Mouse (Mus musculus): ENCODE data around the gene Olah. TPM values are rescaled to one million over a fixed set of nuclear protein-coding genes. Genes with fewer than 3 reads are reported as not detected.

Gene Olah
- polyA plus RNA-seq, 1 experiment from 2014 or later: not detected

DNA sequence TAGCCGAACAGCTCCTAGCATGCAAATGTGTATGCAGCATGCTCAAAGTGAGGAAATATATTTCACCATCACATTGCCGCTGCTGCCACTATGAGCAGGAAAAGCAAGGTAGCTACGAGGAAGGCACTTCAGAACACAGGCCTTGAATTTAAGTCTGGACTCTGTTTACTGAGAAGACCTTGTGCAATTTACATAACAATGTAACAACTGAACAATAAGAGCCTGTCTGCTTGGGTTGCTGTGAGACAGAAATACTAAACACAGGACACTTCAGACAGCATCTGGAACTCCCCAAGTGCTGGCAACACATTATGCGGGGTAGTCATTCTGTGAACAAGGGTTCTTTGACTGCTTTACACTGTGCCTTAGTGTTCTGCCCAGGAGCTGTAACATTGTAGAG, 23.1 kb upstream of the Olah start:
- no peak overlapping the region for H3K4me3 ChIP-seq (replicated peaks; ENCODE audit: low read length)
- no peak for ATAC-seq (ENCODE audit: low FRiP score)
- H3K9ac ChIP-seq: no peak overlapping the region
- H3K36me3 ChIP-seq (replicated peaks; ENCODE audit: control insufficient read depth, insufficient read depth): no peaks in the 10 kb centered on the region
- H3K4me1 ChIP-seq (replicated peaks; ENCODE audit: control insufficient read depth, insufficient read depth, low read length): peaks cover 12% of the 10 kb centered on the region
- H3K4me2 ChIP-seq (replicated peaks): no peak overlapping the region
- 28% methylated on average over 4 of the region's 4 CpGs for WGBS
- H3K9me3 ChIP-seq (ENCODE audit: control insufficient read depth, low read length): no peaks in the 10 kb centered on the region
- peak overlapping the region; percentile 38; the same call in 1 of the 2 replicates for H3K27ac ChIP-seq
- peaks cover 12% of the 10 kb centered on the region for H3K27me3 ChIP-seq (ENCODE audit: control insufficient read depth, insufficient read depth, low read length)
- no peak for DNase-seq (ENCODE audit: low spot score)

DNA sequence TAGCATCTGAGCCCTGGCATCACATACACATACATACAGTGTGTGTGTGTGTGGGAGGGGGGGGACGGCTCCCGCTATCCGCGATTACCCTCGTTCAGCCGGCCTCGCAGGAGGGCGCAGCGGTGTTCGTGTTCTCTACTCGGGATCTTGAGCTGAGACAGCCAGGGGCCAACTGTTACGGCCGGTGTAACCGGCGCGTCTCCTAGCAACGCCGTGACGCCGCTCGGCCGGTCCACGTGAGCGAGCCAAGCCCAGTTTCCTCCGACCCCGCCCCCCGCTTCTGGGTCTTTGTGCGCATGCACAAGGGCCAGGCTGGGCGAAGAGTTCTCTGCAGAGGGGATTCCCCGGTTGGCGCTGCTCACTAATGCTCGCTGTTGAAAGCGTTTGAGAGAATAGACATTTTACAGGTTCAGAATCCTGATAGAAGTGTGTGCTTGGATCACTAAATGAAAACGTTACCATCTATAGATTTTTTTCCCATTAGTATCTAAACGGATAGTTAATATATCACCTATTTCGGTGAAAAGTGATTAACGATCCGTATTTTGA, 21.9 kb upstream of the Olah start:
- Histone ChIP-seq H3K4me1 (replicated peaks; ENCODE audit: control insufficient read depth, insufficient read depth, low read length) (peaks cover 5% of the 10 kb centered on the region; the same call in 1 of the 2 replicates), H3K9ac (peak overlapping the region; percentile 59), H3K36me3 (replicated peaks; ENCODE audit: control insufficient read depth, insufficient read depth) (no peaks in the 10 kb centered on the region), H3K9me3 (ENCODE audit: control insufficient read depth, low read length) (no peaks in the 10 kb centered on the region), H3K4me2 (replicated peaks) (peak overlapping the region; percentile 70), H3K27me3 (ENCODE audit: control insufficient read depth, insufficient read depth, low read length) (peaks cover 12% of the 10 kb centered on the region), H3K4me3 (replicated peaks; ENCODE audit: low read length) (peak overlapping the region; percentile 51), H3K27ac (no peak overlapping the region)
- ATAC-seq (ENCODE audit: low FRiP score): peak; percentile 93
- peak; percentile 95 for DNase-seq (ENCODE audit: low spot score)
- 2% methylated on average over 38 of the region's 38 CpGs for WGBS

DNA sequence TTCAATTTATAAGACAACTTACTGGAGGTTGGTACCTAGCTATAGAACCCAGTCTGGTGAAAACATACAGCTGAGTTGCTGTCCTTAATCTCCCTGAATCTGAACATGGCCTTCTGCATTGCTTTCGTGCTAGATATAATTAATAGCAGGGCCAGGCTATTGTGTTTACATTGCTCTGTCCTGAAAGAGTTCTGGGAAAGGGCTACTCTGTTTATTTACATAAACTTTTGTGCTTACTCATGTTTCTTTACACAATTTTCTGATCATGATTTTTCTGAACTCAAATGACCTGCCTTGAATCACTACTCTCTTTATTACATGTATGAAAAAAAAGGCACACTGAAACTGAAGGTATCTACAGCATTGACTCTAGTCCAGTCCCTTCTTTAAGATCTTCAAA, 18.7 kb upstream of the Olah start:
- H3K4me1 ChIP-seq (replicated peaks; ENCODE audit: control insufficient read depth, insufficient read depth, low read length): no peaks in the 10 kb centered on the region; the same call in 1 of the 2 replicates
- DNase-seq (ENCODE audit: low spot score) (no peak), ATAC-seq (ENCODE audit: low FRiP score) (no peak)
- H3K27me3 ChIP-seq (ENCODE audit: control insufficient read depth, insufficient read depth, low read length): peaks cover 12% of the 10 kb centered on the region
- no peak overlapping the region for H3K4me3 ChIP-seq (replicated peaks; ENCODE audit: low read length)
- H3K9me3 ChIP-seq (ENCODE audit: control insufficient read depth, low read length): no peaks in the 10 kb centered on the region
- no peak overlapping the region for H3K27ac ChIP-seq
- 63% methylated on average over 1 of the region's 1 CpGs for WGBS
- no peak overlapping the region for H3K9ac ChIP-seq
- H3K36me3 ChIP-seq (replicated peaks; ENCODE audit: control insufficient read depth, insufficient read depth): no peaks in the 10 kb centered on the region
- no peak overlapping the region for H3K4me2 ChIP-seq (replicated peaks)

DNA sequence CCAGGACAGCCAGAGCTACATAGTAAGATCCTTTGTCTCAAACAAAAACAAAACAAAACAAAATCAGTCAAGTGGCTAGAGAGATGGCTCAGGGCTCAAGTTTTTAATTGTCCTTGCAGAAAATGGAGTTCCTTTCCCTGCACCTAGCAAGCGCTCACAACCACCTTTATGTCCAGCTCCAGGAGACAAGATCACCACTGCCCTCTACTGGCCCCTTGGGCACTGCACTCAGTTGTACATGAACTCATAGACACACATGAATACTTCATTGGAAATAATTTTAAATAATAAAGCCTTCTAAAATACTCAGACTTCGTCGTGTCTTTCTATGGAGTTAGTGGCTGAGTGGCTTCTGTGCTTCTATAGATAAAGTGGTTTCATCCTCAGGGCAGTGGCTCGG, 17.2 kb upstream of the Olah start:
- H3K27ac ChIP-seq: no peak overlapping the region
- H3K4me3 ChIP-seq (replicated peaks; ENCODE audit: low read length): no peak overlapping the region
- no peaks in the 10 kb centered on the region for H3K36me3 ChIP-seq (replicated peaks; ENCODE audit: control insufficient read depth, insufficient read depth)
- no peak overlapping the region for H3K4me2 ChIP-seq (replicated peaks)
- 36% methylated on average over 4 of the region's 4 CpGs for WGBS
- no peak overlapping the region for H3K9ac ChIP-seq
- H3K27me3 ChIP-seq (ENCODE audit: control insufficient read depth, insufficient read depth, low read length): peaks cover 12% of the 10 kb centered on the region
- DNase-seq (ENCODE audit: low spot score) (peak; percentile 78), ATAC-seq (ENCODE audit: low FRiP score) (no peak)
- no peaks in the 10 kb centered on the region for H3K4me1 ChIP-seq (replicated peaks; ENCODE audit: control insufficient read depth, insufficient read depth, low read length)
- H3K9me3 ChIP-seq (ENCODE audit: control insufficient read depth, low read length): no peaks in the 10 kb centered on the region

DNA sequence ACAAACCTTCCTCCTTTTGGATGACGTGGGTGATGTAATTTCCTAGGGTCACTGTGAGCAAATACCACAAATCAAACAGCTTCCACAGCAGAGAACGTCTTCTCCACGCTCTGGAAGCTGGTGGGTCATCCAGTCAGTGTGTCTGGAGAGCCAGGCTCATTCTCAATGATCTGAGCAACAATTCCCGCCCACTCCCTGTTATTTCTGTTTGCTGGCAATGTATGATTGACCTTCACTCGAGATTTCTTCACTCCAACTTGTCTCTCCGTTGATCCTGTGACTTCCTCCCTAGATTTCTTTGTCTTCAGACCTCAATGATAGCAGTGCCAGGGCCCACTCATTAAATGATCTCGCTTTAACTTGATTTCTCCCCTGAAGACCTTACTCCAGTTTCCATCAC, 10.7 kb upstream of the Olah start:
- no peaks in the 10 kb centered on the region for H3K9me3 ChIP-seq (ENCODE audit: control insufficient read depth, low read length)
- no peak overlapping the region for H3K4me2 ChIP-seq (replicated peaks)
- WGBS: 82% methylated on average over 7 of the region's 7 CpGs
- DNase-seq (ENCODE audit: low spot score): no peak
- H3K27me3 ChIP-seq (ENCODE audit: control insufficient read depth, insufficient read depth, low read length): no peaks in the 10 kb centered on the region
- no peaks in the 10 kb centered on the region for H3K36me3 ChIP-seq (replicated peaks; ENCODE audit: control insufficient read depth, insufficient read depth)
- no peak for ATAC-seq (ENCODE audit: low FRiP score)
- no peak overlapping the region for H3K27ac ChIP-seq
- no peak overlapping the region for H3K4me3 ChIP-seq (replicated peaks; ENCODE audit: low read length)
- H3K9ac ChIP-seq: no peak overlapping the region
- H3K4me1 ChIP-seq (replicated peaks; ENCODE audit: control insufficient read depth, insufficient read depth, low read length): no peaks in the 10 kb centered on the region

DNA sequence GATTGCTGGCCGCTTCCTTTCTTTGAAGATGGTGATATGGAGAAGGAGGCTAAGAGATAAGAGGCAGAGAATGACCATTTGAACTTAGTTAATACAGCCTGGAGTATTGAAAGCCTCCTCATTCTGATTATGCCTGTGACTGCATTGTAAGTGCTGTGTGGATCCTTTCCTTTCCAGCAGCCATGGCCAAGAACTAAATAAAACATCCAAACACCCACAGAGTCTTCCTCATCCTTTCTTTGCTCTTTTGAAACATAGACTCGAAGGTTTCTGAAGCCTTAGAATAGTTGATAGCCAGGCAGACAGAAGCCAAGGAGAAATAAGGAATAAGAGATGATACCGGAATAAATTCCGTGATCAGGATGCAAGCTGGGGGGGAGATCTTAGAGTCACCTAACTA, 9.0 kb upstream of the Olah start:
- Histone ChIP-seq H3K4me3 (replicated peaks; ENCODE audit: low read length) (no peak overlapping the region), H3K27me3 (ENCODE audit: control insufficient read depth, insufficient read depth, low read length) (no peaks in the 10 kb centered on the region), H3K4me1 (replicated peaks; ENCODE audit: control insufficient read depth, insufficient read depth, low read length) (no peaks in the 10 kb centered on the region), H3K27ac (no peak overlapping the region), H3K4me2 (replicated peaks) (no peak overlapping the region), H3K36me3 (replicated peaks; ENCODE audit: control insufficient read depth, insufficient read depth) (no peaks in the 10 kb centered on the region), H3K9me3 (ENCODE audit: control insufficient read depth, low read length) (no peaks in the 10 kb centered on the region), H3K9ac (no peak overlapping the region)
- ATAC-seq (ENCODE audit: low FRiP score) (no peak), DNase-seq (ENCODE audit: low spot score) (no peak)
- WGBS: 96% methylated on average over 4 of the region's 4 CpGs

DNA sequence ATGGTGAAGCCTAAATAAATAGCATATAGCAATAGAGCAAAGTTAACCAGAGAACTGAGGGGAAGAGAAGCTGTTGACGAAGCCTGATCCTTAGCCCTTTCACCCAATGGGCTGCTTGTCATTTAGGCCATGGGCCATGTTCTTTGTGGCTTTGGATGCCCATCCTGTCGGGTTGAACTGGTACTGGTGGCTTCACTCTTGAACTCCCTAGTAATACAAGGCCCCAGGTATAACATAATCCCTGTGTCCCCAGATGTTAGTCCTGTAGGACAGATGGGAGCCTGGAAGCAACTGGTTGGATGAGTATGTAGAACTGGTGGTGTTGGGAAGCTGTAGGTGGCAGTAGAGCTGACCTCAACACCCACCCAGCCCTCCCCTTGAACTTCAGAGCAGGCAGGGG, 5.1 kb downstream of the Olah start:
- Histone ChIP-seq H3K4me2 (replicated peaks) (no peak overlapping the region), H3K27ac (no peak overlapping the region), H3K4me3 (replicated peaks; ENCODE audit: low read length) (no peak overlapping the region), H3K4me1 (replicated peaks; ENCODE audit: control insufficient read depth, insufficient read depth, low read length) (no peaks in the 10 kb centered on the region), H3K36me3 (replicated peaks; ENCODE audit: control insufficient read depth, insufficient read depth) (no peaks in the 10 kb centered on the region), H3K27me3 (ENCODE audit: control insufficient read depth, insufficient read depth, low read length) (no peaks in the 10 kb centered on the region), H3K9ac (no peak overlapping the region), H3K9me3 (ENCODE audit: control insufficient read depth, low read length) (no peaks in the 10 kb centered on the region)
- ATAC-seq (ENCODE audit: low FRiP score): no peak
- DNase-seq (ENCODE audit: low spot score): no peak
- WGBS: 85% methylated on average over 2 of the region's 2 CpGs

DNA sequence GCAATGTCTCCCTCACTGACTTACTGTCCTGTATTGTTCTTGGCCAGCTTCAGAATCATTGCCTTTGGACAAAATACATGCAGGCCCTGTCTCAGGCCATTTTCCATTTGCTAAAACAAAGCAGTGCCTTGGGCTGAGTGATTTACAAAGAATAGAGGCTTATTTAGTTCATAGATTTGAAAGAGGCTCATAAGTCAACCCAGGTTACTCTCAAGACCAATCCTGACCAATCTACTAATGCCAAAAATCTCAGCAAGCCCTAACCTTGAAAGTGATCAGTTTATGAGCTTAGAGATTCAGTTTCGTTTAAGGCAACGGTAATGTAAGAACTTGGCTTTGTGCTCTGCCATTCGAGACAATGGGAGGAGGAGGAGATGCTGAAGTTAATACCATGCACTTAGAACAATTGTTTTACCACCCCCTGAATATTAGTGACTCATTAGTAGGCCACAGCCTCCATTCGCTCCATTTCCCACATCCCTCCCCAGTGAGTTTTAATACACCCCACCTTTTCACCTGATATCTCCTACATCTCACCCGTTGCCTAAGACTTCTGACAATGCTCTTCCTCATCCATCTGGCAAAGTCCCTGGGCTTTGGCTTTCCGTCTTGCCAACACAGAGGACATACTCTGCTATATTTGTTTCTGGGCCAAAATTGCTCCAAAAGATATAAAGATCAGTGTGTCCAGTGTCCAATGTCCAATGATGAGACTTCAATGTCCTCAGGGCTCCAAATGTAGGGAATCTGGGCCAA, 9.7 kb downstream of the Olah start:
- no peak overlapping the region for H3K4me2 ChIP-seq (replicated peaks)
- H3K4me1 ChIP-seq (replicated peaks; ENCODE audit: control insufficient read depth, insufficient read depth, low read length): no peaks in the 10 kb centered on the region
- ATAC-seq (ENCODE audit: low FRiP score) (no peak), DNase-seq (ENCODE audit: low spot score) (no peak)
- H3K9ac ChIP-seq: no peak overlapping the region
- H3K27me3 ChIP-seq (ENCODE audit: control insufficient read depth, insufficient read depth, low read length): no peaks in the 10 kb centered on the region
- no peaks in the 10 kb centered on the region for H3K36me3 ChIP-seq (replicated peaks; ENCODE audit: control insufficient read depth, insufficient read depth)
- no peak overlapping the region for H3K4me3 ChIP-seq (replicated peaks; ENCODE audit: low read length)
- 87% methylated on average over 6 of the region's 6 CpGs for WGBS
- no peak overlapping the region for H3K27ac ChIP-seq
- no peaks in the 10 kb centered on the region for H3K9me3 ChIP-seq (ENCODE audit: control insufficient read depth, low read length)

DNA sequence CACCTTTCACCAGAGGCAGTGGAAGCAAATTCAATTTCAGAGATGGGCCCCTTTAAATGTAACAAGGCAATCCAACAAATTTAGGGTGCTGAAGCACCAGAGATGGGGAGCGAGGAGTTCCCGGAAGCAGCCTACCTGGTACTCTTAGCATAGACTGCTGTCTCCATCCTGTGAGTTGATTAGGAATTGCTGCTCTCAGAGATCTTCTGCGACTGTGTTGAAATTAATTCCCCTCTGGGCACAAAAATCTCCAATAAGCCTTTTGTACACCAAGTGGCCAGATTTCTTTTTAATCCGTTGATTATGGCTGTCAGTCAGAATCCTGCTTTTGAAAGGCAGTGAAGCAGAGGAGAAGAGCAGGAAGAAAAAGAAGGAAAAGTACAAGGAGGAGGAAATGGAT, 31.9 kb downstream of the Olah start:
- H3K4me2 ChIP-seq (replicated peaks): no peak overlapping the region
- H3K36me3 ChIP-seq (replicated peaks; ENCODE audit: control insufficient read depth, insufficient read depth): no peaks in the 10 kb centered on the region
- 64% methylated on average over 4 of the region's 4 CpGs for WGBS
- ATAC-seq (ENCODE audit: low FRiP score): no peak
- no peak overlapping the region for H3K9ac ChIP-seq
- H3K4me3 ChIP-seq (replicated peaks; ENCODE audit: low read length): no peak overlapping the region
- no peak for DNase-seq (ENCODE audit: low spot score)
- no peaks in the 10 kb centered on the region for H3K9me3 ChIP-seq (ENCODE audit: control insufficient read depth, low read length)
- no peaks in the 10 kb centered on the region for H3K27me3 ChIP-seq (ENCODE audit: control insufficient read depth, insufficient read depth, low read length)
- no peaks in the 10 kb centered on the region for H3K4me1 ChIP-seq (replicated peaks; ENCODE audit: control insufficient read depth, insufficient read depth, low read length)
- H3K27ac ChIP-seq: no peak overlapping the region
